Mouse (Mus musculus) heart, adult 2 months (tissue): ENCODE measurements around the gene Gm45234.

Experiments
- CTCF ChIP-seq: fragments of 200-600 bp; IDR thresholded peaks from 2 replicates; pipeline ENCODE4 v1.8.1; 2022; ENCODE audit warnings: antibody characterized with exemption, mild to moderate bottlenecking, moderate library complexity
- EP300 ChIP-seq: fragments of 200-500 bp; IDR thresholded peaks from 2 replicates; pipeline ENCODE4 v1.6.1; 2011; ENCODE audit warnings: low read depth, low read length, control low read depth; ENCODE audit not compliant: insufficient read depth

DNA sequence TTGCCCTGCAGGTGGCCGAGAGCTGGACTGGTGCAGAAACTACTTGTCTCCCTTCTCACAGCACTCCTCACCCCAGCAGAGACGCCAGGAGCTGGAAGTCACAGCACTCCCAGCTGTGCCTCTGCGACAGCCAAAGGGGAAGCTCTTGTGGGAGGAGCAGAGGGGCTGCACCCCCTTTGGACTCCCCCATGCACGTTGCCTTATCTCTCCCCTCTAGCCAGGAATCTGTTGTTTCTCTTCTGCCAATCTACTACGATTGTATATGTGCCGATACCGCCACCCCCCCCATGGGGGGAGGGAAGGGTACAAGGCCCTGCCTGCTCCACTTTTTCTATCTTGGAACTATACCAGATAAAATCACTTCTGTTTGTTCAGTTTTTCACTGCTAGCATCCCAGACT, 52.0 kb downstream of the Gm45234 start:
- TF ChIP-seq CTCF (no peak), EP300 (no peak)
